Mouse (Mus musculus) brown adipose tissue, adult 24 weeks (tissue): Measurements from ENCODE around the gene Gdf15. TPM values are rescaled to one million over a fixed set of nuclear protein-coding genes. Genes with fewer than 3 reads are reported as not detected.

Source experiments
- H3K27ac ChIP-seq: fragments of 200-500 bp; replicated peaks from 2 replicates; pipeline ENCODE4 v1.5.1; 2012; ENCODE audit warnings: low read depth, mild to moderate bottlenecking, low read length
- H3K4me1 ChIP-seq: fragments of 200-500 bp; 2 replicates; pipeline ENCODE4 v1.6.1; 2012; ENCODE audit warnings: low read length, mixed read lengths; ENCODE audit not compliant: control insufficient read depth, insufficient read depth, insufficient read length
- H3K4me3 ChIP-seq: fragments of 200-500 bp; 2 replicates; pipeline ENCODE4 v1.5.1; 2012; ENCODE audit warnings: low read depth, mild to moderate bottlenecking, low read length, moderate library complexity; ENCODE audit not compliant: insufficient read depth
- polyA plus RNA-seq: library from polyadenylated mRNA; stranded (reverse); fragments of >200 nt; gene quantifications from 2 replicates; pipeline ENCODE4 v1.2.4, GENCODE M21; 2012; ENCODE audit not compliant: missing spikeins, insufficient read depth, insufficient read length

Gene Gdf15
- polyA plus RNA-seq, 1 experiment: 1.7 TPM

DNA sequence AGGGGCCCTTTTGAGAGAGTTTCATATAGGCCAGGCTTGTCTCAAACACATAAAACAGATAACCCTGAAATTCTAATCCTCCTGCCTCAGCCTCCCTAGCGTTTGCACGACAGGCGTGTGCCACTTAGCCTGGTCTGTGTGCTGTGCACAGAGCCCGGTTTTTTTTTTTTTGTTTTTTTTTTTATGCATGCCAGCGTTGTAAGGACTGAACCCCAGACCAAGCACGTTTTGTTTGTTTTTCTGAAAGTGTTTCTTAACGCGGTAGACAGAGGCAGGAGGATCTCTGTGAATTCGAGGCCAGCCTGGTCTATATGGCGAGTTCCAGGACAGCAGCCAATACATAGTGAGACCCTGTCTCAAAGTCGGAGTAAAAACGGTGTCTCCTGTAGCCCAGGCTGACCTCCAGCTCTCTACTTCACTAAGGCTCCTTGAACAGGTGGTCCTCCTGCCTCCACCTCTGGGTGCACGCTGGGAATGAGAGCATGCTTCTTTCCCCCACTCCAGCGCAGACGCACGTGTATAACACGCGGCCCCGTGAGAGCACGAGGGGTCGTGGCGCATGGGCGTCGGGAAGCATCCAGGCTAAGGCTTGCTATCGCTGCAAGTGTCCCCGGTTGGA, 23.4 kb downstream of the Gdf15 start, which contains the start of gene Ssbp4:
TSS of gene Ssbp4 (minus strand) at position 124 of the 619 bp plus-strand sequence.
- peaks cover 3% of the 10 kb centered on the region; the same call in 1 of the 2 replicates for H3K4me1 ChIP-seq
- peak within 1 kb of the TSS; percentile 88 for H3K27ac ChIP-seq
- peak within 1 kb of the TSS; percentile 95 for H3K4me3 ChIP-seq

DNA sequence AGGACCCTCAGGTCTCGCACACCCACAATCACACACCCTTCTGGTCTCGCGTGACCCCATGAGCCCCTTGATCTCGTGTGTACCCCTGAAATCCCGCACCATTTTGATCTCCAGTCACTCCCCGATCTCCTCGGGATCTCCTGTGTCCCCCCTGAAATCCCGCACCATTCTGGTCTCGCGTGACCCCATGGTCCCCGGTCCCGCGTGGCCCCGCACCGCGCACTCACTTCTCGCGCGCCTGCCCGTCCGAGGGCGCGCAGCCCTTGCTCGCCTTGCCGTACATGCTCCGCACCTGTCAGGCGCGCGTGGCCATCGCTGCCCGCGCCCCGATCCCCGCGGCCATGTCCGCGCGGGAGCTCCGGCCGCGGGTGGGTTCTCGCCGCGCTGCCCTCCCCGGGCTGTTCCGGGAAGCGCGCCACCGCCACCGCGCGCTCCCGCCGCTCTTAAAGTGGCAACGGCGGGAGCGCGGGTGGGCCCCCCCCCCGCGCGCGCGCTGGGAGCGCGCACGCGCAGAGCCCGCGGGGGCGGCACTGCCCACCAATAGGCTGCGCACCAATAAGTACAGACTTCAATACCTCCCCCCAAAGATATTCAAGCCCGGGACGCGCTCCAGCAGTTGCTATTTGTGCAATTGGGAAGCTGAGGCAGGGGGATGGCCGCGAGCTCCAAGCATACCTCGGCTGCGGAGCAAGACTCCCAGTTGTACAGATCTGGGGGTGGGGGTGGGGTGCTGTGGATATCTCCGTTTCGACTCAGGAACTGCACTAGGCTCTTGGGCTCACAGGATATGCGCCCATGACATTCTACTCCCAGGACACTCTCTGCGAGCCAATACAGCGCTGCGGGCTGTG, 24.1 kb downstream of the Gdf15 start:
- Histone ChIP-seq H3K4me3 (peak overlapping the region; percentile 95), H3K27ac (peak overlapping the region; percentile 69), H3K4me1 (peaks cover 3% of the 10 kb centered on the region; the same call in 1 of the 2 replicates)

GRCm38 (mm10) chr8:70607603-70607897, 24.7 kb downstream of the Gdf15 start:
- Histone ChIP-seq H3K4me3 (peak overlapping the region; percentile 95), H3K4me1 (peaks cover 3% of the 10 kb centered on the region; the same call in 1 of the 2 replicates), H3K27ac (peak overlapping the region; percentile 69; the same call in 1 of the 2 replicates)

DNA sequence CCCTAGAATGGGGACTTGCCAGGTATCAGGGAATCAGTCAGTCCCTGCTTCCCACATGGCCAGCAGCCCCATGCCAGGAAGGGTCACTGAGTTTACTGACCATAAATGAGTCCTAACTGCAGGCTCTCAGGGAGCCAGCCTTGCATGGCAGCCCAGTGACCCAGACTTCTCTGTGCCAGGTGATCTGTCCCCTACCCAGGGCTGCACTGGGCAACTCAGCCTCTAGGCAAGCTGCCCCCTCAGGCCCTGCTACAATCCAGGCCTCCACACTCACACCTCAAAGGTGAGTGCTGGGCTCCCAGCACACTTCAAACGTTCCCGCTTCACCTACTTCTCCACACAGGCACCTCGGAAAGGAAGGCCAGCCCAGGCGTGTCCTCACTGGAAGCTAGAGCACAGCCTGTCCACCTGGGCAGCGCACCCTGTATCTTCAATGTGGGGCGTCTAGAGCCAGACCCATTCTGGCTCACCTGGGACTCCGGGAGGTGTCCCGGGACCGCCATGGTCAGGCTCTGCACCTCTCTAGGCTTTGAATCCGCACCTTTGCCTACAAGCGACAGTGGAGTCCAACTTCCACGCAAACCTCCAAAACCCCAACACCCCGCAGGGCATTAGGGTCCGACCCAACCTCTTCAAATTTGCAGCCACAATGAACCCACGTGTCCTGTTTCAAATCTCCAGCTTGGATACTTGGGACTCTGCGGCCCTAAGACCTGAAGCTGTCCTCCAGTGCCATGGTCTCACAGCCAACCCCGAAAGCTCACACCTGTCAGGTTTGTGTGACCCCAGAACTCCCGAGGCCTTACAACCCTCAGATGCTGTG, 25.3 kb downstream of the Gdf15 start:
- peaks cover 3% of the 10 kb centered on the region; the same call in 1 of the 2 replicates for H3K4me1 ChIP-seq
- no peak overlapping the region for H3K27ac ChIP-seq
- peak overlapping the region; percentile 95 for H3K4me3 ChIP-seq

DNA sequence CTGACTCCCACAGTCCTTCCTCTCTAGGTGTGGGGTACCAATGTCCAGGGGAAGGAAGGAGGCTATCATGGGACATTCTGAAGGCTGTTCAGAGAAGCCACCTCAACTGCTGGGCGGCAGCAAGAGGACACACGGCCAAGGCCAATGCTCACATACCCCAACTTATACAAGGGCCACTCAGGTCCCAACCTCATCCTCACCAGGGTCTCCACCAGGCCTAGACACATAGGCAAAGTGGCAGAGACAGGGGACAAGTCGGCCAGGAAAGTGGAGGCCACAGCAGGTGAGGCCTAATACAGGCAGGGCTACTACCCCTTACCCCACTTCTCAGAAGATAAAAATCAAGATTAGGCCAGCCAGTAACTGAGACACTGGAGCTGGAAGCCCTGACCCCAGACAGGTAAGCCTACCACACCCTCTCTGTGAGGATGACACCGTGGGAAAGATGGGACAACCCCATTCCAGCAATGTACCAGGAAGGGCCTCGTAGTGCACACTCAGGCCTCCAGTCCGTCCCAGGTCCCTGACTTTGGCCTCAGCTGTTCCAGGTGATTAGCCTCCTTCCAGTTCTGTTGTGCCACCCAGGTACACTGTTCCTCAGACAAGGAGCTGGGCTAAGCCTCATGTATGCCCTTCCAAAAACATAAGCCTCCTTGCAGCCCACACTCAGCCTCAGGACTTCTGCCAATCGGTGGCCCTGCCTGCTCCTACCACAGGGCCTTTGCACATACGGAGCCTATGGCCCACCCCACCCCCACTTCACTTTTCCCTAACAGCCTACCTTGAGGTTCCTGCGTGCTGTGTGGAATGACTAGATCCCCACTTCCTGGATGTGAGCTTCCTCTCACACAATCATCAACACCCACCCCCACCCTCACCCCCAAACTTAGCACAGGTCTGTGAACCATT, 26.1 kb downstream of the Gdf15 start:
- peak overlapping the region; percentile 95; the same call in 1 of the 2 replicates for H3K4me3 ChIP-seq
- peaks cover 6% of the 10 kb centered on the region for H3K4me1 ChIP-seq
- no peak overlapping the region for H3K27ac ChIP-seq

GRCm38 (mm10) chr8:70604558-70604957, 27.7 kb downstream of the Gdf15 start:
- Histone ChIP-seq H3K4me1 (peaks cover 10% of the 10 kb centered on the region), H3K27ac (no peak overlapping the region)

GRCm38 (mm10) chr8:70602139-70602811, 30.0 kb downstream of the Gdf15 start:
- Histone ChIP-seq H3K4me1 (peaks cover 6% of the 10 kb centered on the region), H3K4me3 (no peak overlapping the region), H3K27ac (no peak overlapping the region)

More at GRCm38 (mm10) chr8:70604558-70604957, 27.7 kb downstream of the Gdf15 start:
- no peak overlapping the region for H3K4me3 ChIP-seq

DNA sequence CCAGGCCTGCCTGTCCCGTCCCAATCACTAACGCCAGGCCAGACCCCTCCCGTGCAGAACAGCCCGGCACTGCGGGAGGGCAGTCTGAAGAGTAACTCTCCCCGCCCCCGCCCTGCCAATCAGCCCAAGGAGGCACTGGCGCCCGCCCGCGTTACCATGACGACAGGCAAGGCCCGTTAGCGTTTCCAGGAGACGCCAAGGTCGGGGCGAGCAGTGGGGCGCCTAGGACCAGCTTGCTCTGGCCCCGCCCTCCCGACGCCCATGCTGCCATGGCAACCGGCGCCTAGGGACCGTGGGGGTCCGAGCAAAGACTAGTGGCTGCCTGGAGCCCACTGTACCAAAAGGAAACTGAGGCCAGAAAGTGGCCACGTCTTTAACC, 31.0 kb downstream of the Gdf15 start:
- peak overlapping the region; percentile 12; the same call in 1 of the 2 replicates for H3K4me3 ChIP-seq
- peaks cover 6% of the 10 kb centered on the region for H3K4me1 ChIP-seq
- no peak overlapping the region for H3K27ac ChIP-seq

DNA sequence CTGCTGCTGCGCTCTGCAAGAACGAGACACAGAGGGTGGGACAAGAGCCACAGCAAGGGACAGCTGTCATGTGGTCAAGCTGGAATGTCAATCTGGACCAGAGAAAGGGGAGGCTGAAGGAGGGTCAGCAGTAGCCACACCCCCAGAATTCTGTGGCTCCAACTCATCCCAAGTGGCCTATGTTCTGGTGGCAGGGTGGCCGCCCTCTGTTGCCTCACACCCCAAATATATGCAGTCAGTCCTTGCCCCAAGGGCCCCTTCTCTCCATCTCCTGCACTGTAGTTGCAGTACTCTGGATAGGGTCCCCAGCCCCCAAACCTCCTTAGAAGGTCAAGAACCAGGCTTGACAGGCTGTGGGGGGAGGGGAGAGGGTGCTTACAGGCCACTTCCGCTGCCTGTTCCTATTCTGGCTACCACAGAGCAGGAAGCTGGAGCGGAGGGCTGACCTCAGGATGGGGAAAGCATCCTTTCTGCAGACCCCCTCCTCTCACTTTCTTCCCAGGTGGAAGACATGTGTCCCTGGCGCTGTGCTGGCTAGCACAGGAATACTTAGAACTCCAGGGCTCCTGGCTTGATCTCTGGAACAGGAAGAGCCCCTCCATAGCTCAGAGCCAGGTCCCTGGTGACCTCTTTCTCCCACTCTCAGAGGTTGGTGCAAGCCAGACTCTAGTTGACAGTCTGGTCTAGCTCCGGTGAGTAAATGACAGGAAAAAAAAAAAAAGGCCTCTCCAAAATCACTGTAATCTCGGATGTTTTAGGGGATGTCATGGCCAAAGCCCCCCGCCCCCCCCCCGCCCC, 31.6 kb downstream of the Gdf15 start:
- H3K4me1 ChIP-seq: peaks cover 6% of the 10 kb centered on the region
- H3K27ac ChIP-seq: peak overlapping the region; percentile 30; the same call in 1 of the 2 replicates
- H3K4me3 ChIP-seq: peak overlapping the region; percentile 12; the same call in 1 of the 2 replicates

DNA sequence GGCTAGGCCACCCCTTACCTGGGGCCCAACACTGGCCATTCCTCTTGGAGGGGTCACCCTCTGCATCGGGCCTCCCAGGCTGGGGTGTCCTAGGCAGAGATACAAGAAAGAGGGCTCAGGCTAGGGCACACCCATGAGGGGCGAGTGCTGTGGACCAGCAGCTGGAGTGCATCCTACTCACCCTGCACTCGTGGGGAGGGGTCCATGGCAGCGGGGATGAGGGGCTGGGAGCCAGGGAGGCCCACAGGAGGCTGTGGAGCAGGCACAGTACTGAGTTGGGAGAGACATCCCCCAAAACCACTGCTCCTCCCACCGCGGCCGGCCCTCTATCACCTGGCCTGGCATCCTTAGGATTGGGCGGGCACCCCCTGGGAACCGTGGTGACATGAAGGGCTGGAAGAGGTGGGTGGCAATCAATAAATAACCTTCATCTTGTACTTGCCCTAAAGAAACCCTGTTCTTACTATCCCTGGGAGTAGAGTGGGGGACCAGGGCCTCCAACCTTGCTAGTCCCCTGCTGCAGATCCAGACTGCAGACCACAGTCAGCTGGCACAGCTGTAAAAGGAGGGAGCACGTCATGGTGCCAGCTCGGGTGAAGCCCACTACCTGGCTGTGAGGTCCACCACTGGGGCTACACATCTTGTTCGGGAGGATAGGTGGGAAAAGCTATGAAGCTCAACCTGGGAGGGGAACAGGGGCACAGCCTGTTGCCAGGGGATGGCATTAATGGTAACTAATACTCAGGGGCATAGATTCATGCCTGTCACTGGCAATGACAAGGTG, 32.6 kb downstream of the Gdf15 start:
- Histone ChIP-seq H3K27ac (no peak overlapping the region), H3K4me3 (no peak overlapping the region), H3K4me1 (peaks cover 13% of the 10 kb centered on the region)

GRCm38 (mm10) chr8:70598722-70599121, 33.5 kb downstream of the Gdf15 start:
- peaks cover 14% of the 10 kb centered on the region for H3K4me1 ChIP-seq
- H3K27ac ChIP-seq: no peak overlapping the region
- no peak overlapping the region for H3K4me3 ChIP-seq

DNA sequence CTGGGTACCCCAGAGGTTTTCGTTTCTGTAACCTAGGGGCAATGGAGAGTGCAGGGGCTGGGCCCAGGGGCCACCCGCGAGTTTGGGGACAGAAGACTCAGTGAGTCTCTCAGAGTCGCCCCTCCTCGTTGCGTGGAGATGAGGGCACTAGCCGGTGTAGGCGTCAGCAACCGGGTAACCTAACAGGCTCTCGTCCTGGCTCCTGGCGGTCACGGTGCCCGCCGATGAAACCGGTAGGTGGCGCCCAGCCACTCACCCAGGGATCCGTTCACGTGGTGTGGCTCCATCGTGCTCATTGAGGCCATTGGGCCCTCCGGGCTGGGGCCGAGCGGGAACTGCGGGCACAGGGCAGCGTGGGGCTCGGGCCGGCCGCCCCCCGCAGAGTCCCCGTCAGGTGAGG, 34.0 kb downstream of the Gdf15 start:
- Histone ChIP-seq H3K4me3 (no peak overlapping the region), H3K27ac (no peak overlapping the region), H3K4me1 (peaks cover 14% of the 10 kb centered on the region)
